Mouse (Mus musculus) hindbrain, embryonic 14.5 days (tissue): ENCODE measurements around the gene Cdk20. TPM values are rescaled to one million over a fixed set of nuclear protein-coding genes. Genes with fewer than 3 reads are reported as not detected.

Source experiments
- ATAC-seq: fragments of 200-750 bp; cut with Nextera tagmentation; 2 replicates; pipeline ENCODE4 v1.8.0; 2017; ENCODE audit warnings: moderate number of reproducible peaks, mild to moderate bottlenecking, moderate TSS enrichment, moderate library complexity; ENCODE audit not compliant: low FRiP score
- DNase-seq: peaks from one replicate; pipeline ENCODE4 v3.0.0-alpha.2; 2015; ENCODE audit warnings: low spot score
- H3K27ac ChIP-seq: fragments of 300-500 bp; sonication (generic); 2 replicates; pipeline ENCODE4 v1.5.1; 2014; ENCODE audit warnings: mild to moderate bottlenecking, moderate library complexity
- H3K27me3 ChIP-seq: fragments of 300-500 bp; sonication (generic); 2 replicates; pipeline ENCODE4 v1.6.1; 2014; ENCODE audit warnings: mild to moderate bottlenecking, low read length, mixed read lengths; ENCODE audit not compliant: control insufficient read depth, insufficient read depth
- H3K36me3 ChIP-seq: fragments of 300-500 bp; sonication (generic); replicated peaks from 2 replicates; pipeline ENCODE4 v1.6.1; 2014; ENCODE audit not compliant: control insufficient read depth, insufficient read depth
- H3K4me1 ChIP-seq: fragments of 300-500 bp; sonication (generic); replicated peaks from 2 replicates; pipeline ENCODE4 v1.6.1; 2014; ENCODE audit warnings: antibody characterized with exemption, low read length, mixed read lengths; ENCODE audit not compliant: control insufficient read depth, insufficient read depth
- H3K4me2 ChIP-seq: fragments of 300-500 bp; sonication (generic); replicated peaks from 2 replicates; pipeline ENCODE4 v1.6.1; 2014; ENCODE audit warnings: mild to moderate bottlenecking, moderate library complexity
- H3K4me3 ChIP-seq: fragments of 300-500 bp; sonication (generic); replicated peaks from 2 replicates; pipeline ENCODE4 v1.5.1; 2014; ENCODE audit warnings: mild to moderate bottlenecking, low read length
- H3K9ac ChIP-seq: fragments of 300-500 bp; sonication (generic); 2 replicates; pipeline ENCODE4 v1.6.1; 2014
- H3K9me3 ChIP-seq: fragments of 300-500 bp; sonication (generic); 2 replicates; pipeline ENCODE4 v1.6.1; 2016; ENCODE audit warnings: low read length; ENCODE audit not compliant: control insufficient read depth
- WGBS: fragments of 180-500 bp; shearing (Covaris S2); extraction: QIAGEN DNeasy Blood & Tissue Kit; methylation state at CpG from one replicate; pipeline ENCODE4 v1.1.7; 2014; 5-methylcytosine and 5-hydroxymethylcytosine counted together
- polyA plus RNA-seq: library from polyadenylated mRNA; unstranded; fragments of >200 nt; fragmentation: Nextera tagmentation; extraction: Ambion mirVana; gene quantifications from 2 replicates; pipeline ENCODE4 v1.2.1, GENCODE M21; 2014

Cdk20 gene
- polyA plus RNA-seq, 1 experiment from 2014 or later, result 22.5 TPM

DNA sequence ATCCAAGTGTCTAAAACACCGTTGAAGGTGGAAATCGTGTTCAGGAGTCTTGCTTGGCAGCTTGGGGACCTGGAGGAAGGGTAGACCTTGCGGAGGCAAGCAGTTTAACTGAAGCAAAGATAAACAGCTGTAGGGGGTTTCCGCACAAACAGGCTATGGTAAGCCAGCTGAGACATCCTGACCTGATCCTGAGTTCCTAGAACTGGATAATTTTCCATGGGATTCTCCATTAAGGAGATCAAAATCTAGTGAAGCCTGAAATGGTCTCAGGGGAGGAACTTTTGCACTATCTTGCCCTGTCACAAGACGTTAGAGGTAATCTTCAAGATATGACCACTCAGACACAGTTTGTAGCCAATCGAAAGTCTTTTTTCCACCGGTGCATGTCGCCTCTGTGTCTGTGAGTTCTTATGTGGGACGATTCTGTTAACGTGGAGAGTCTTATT, 29.6 kb upstream of the Cdk20 start:
- WGBS, result 91% methylated on average over 10 of the region's 10 CpGs
- no peak overlapping the region for H3K9ac ChIP-seq
- ATAC-seq (no peak), DNase-seq (no peak)
- no peaks in the 10 kb centered on the region for H3K9me3 ChIP-seq
- H3K27me3 ChIP-seq, result no peaks in the 10 kb centered on the region
- no peak overlapping the region for H3K4me3 ChIP-seq
- H3K4me1 ChIP-seq, result no peaks in the 10 kb centered on the region
- H3K4me2 ChIP-seq, result no peak overlapping the region
- no peaks in the 10 kb centered on the region for H3K36me3 ChIP-seq
- no peak overlapping the region for H3K27ac ChIP-seq

DNA sequence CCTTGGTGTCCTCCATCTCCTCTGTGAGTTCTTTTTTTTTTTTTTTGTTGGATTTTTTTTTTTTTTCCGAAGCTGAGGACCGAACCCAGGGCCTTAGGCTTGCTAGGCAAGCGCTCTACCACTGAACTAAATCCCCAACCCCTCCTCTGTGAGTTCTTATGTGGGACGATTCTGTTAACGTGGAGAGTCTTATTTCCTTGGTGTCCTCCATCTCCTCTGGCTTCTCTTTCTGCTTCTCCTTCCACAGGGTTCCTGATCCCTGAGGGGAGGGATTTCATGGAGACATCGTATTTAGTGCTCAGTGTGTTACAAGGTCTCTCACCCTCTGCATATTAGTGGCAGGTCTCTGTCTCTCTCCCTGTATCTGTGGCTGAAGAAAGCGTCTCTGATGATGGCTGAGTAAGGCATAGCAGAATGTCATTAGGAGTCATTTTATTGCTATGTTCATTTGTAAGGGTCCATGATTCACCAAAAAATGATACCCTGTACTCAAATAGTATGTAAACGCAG, 29.1 kb upstream of the Cdk20 start:
- no peak overlapping the region for H3K27ac ChIP-seq
- ATAC-seq (no peak), DNase-seq (no peak)
- no peak overlapping the region for H3K4me3 ChIP-seq
- H3K4me1 ChIP-seq, result no peaks in the 10 kb centered on the region
- no peak overlapping the region for H3K9ac ChIP-seq
- no peaks in the 10 kb centered on the region for H3K27me3 ChIP-seq
- no peaks in the 10 kb centered on the region for H3K36me3 ChIP-seq
- WGBS, result 89% methylated on average over 8 of the region's 8 CpGs
- H3K4me2 ChIP-seq, result no peak overlapping the region
- H3K9me3 ChIP-seq, result no peaks in the 10 kb centered on the region

GRCm38 (mm10) chr13:64403519-64403918, 28.6 kb upstream of the Cdk20 start:
- WGBS, result 78% methylated on average over 3 of the region's 3 CpGs
- no peak overlapping the region for H3K4me2 ChIP-seq

DNA sequence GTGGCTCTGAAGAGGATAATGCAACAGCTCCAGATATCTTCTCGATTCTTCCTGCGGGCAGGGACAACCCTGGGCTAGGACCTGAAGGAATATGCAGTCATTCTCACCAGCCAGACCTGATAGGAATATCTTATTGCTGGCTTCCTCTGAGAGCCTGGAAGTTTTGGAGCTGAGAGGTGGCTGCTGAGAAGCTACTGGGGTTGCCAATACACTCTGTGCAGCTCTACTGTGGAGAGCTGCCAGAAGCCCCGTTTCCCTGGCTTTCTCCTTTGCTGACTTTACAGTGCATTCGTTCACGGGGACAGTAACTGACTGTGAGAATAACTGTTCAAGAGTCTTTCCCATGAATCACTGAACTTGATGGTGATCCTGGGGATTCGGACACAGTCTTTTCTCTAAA, 26.6 kb upstream of the Cdk20 start:
- H3K9ac ChIP-seq, result no peak overlapping the region
- H3K27me3 ChIP-seq, result no peaks in the 10 kb centered on the region
- H3K4me3 ChIP-seq, result no peak overlapping the region
- ATAC-seq (no peak), DNase-seq (no peak)
- no peaks in the 10 kb centered on the region for H3K9me3 ChIP-seq
- 82% methylated on average over 6 of the region's 6 CpGs for WGBS
- H3K36me3 ChIP-seq, result no peaks in the 10 kb centered on the region
- H3K27ac ChIP-seq, result no peak overlapping the region
- H3K4me2 ChIP-seq, result no peak overlapping the region
- H3K4me1 ChIP-seq, result no peaks in the 10 kb centered on the region

More at GRCm38 (mm10) chr13:64403519-64403918, 28.6 kb upstream of the Cdk20 start:
- DNase-seq (no peak), ATAC-seq (no peak)
- Histone ChIP-seq H3K27ac (no peak overlapping the region), H3K4me3 (no peak overlapping the region), H3K9me3 (no peaks in the 10 kb centered on the region), H3K4me1 (no peaks in the 10 kb centered on the region), H3K27me3 (no peaks in the 10 kb centered on the region), H3K36me3 (no peaks in the 10 kb centered on the region), H3K9ac (no peak overlapping the region)

DNA sequence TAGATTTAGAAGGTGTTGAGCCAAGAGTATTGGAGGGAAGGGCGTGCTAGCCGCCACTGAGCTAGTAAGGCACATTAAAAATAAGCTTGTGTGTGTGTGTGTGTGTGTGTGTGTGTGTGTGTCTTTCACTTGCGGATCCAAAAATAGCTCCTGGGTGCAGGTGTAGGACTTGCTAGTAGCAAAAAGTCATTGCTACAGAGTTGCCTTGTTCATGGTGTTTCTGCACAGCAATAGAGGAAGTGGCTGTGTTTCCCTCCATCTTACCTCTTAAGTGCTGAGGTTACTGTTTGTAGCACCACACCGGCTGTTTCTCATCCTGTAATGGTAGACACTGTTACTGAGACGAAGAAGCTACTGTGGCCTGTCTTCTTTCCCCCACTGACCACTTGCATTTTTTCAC, 24.1 kb upstream of the Cdk20 start:
- H3K4me2 ChIP-seq, result no peak overlapping the region
- no peaks in the 10 kb centered on the region for H3K36me3 ChIP-seq
- DNase-seq (no peak), ATAC-seq (no peak)
- no peak overlapping the region for H3K9ac ChIP-seq
- no peaks in the 10 kb centered on the region for H3K9me3 ChIP-seq
- H3K4me3 ChIP-seq, result no peak overlapping the region
- H3K27ac ChIP-seq, result no peak overlapping the region
- H3K4me1 ChIP-seq, result no peaks in the 10 kb centered on the region
- WGBS, result 96% methylated on average over 5 of the region's 5 CpGs
- H3K27me3 ChIP-seq, result no peaks in the 10 kb centered on the region

GRCm38 (mm10) chr13:64410604-64411003, 21.5 kb upstream of the Cdk20 start:
- H3K4me3 ChIP-seq, result no peak overlapping the region
- ATAC-seq (no peak), DNase-seq (no peak)
- no peak overlapping the region for H3K27ac ChIP-seq
- H3K36me3 ChIP-seq, result no peaks in the 10 kb centered on the region
- WGBS, result 84% methylated on average over 5 of the region's 5 CpGs
- H3K9me3 ChIP-seq, result no peaks in the 10 kb centered on the region
- H3K4me2 ChIP-seq, result no peak overlapping the region
- H3K27me3 ChIP-seq, result no peaks in the 10 kb centered on the region
- no peak overlapping the region for H3K9ac ChIP-seq
- H3K4me1 ChIP-seq, result no peaks in the 10 kb centered on the region

DNA sequence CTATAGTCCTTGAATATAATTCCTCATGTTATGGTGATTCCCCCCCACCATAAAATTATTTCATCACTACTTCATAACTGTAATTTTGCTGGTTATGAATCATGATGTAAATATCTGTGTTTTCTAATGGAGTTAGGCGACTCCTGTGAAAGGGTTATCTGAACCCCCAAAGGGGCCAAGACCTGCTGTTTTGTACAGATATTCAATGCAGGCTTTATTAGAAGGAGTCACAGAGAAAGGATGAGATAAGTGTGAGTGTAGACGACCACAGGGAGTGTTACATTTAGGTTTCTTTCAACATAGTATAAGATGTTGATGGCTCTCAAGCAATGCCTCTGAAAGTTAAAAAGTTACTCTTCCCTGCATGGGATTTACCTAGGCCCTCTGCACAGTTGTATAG, 20.8 kb upstream of the Cdk20 start:
- Histone ChIP-seq H3K27ac (no peak overlapping the region), H3K9ac (no peak overlapping the region), H3K36me3 (no peaks in the 10 kb centered on the region), H3K4me1 (no peaks in the 10 kb centered on the region), H3K4me2 (no peak overlapping the region), H3K4me3 (no peak overlapping the region), H3K9me3 (no peaks in the 10 kb centered on the region), H3K27me3 (no peaks in the 10 kb centered on the region)
- DNase-seq (no peak), ATAC-seq (no peak)
- WGBS, result 92% methylated on average over 2 of the region's 2 CpGs

- no peak overlapping the region for H3K27ac ChIP-seq
- 81% methylated on average over 2 of the region's 2 CpGs for WGBS
- H3K4me1 ChIP-seq, result no peaks in the 10 kb centered on the region
- no peak overlapping the region for H3K4me2 ChIP-seq
- ATAC-seq (no peak), DNase-seq (no peak)
- H3K9me3 ChIP-seq, result no peaks in the 10 kb centered on the region
- H3K27me3 ChIP-seq, result no peaks in the 10 kb centered on the region
- H3K4me3 ChIP-seq, result no peak overlapping the region
- H3K9ac ChIP-seq, result no peak overlapping the region
- H3K36me3 ChIP-seq, result no peaks in the 10 kb centered on the region
Measured at GRCm38 (mm10) chr13:64412752-64413257, 19.3 kb upstream of the Cdk20 start.

GRCm38 (mm10) chr13:64415659-64416058, 16.5 kb upstream of the Cdk20 start:
- Histone ChIP-seq H3K27me3 (no peaks in the 10 kb centered on the region), H3K27ac (no peak overlapping the region), H3K4me1 (no peaks in the 10 kb centered on the region), H3K9ac (no peak overlapping the region), H3K9me3 (no peaks in the 10 kb centered on the region), H3K36me3 (no peaks in the 10 kb centered on the region), H3K4me2 (no peak overlapping the region), H3K4me3 (no peak overlapping the region)
- ATAC-seq (no peak), DNase-seq (no peak)
- 90% methylated on average over 2 of the region's 2 CpGs for WGBS
